Mouse (Mus musculus): Measurements from ENCODE around the gene Pycr1. TPM values are rescaled to one million over a fixed set of nuclear protein-coding genes. Genes with fewer than 3 reads are reported as not detected.

The Pycr1 gene
- total and polyA plus RNA-seq, 2 experiments from 2014 or later = 2.1 to 6.3 TPM

DNA sequence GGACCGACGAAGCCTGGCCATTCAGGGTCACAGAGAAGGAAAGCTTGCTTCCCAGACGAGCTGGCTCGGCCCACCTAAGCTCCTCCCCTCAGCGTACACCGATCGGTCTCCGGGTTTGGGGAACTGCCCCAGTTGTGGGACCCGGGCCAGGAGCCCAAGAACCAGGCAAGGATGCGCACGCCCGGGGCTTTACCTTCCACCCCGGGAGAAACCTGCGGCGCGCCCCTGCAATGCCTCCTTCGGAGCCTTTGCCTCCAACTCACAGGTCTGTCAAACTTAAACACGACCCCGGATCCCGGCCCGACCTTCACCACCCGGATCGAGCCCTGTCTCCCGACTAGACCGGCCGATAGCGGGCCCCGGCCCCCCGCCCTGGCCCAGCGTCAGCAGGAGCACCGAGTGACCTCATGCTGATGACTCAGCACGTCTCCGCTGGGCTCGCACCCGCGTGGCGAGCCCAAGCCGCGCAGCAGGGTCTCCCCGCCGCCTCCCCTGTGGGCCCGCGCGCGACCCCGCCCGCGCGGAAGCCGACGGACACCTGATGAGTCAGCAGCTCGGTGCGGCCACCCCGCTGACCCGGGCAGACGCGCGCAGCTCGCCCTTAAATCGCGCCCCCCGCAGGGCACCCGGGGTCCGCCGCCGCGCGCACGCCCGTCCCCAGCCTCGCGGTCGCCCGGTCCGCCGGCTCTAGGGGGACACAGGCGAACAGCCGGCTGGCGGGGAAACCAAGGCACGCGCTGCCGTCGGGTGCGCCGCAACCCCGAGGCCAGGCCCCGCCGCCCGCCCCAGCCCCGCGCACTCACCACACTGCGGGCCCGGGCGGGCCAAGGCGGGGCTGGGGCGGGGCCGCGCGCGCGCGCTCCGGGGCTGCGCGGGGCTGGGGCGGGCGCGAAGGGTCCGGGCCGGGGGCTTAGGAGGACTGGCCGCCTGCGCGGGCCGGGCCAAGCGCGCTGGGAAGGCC, 10.7 kb downstream of the Pycr1 start:
- Histone ChIP-seq H3K4me2 (ENCODE audit: low read depth, low read length) (peak overlapping the region; percentile 96), H3K4me1 (ENCODE audit: control insufficient read depth, insufficient read depth) (peaks cover 31% of the 10 kb centered on the region), H3K4me3 (ENCODE audit: low read depth, low read length) (peak overlapping the region; percentile 90), H3K9me3 (replicated peaks; ENCODE audit: control insufficient read depth, low read length) (no peaks in the 10 kb centered on the region), H3K27me3 (ENCODE audit: control insufficient read depth, insufficient read depth, low read length) (no peaks in the 10 kb centered on the region), H3K27ac (ENCODE audit: low read depth) (peak overlapping the region; percentile 89), H3K9ac (replicated peaks; ENCODE audit: low read depth, low read length) (peak overlapping the region; percentile 94), H3K36me3 (replicated peaks; ENCODE audit: control insufficient read depth, insufficient read depth, low read length) (peaks cover 10% of the 10 kb centered on the region)
- ATAC-seq (ENCODE audit: insufficient read depth, low read depth) (peak; percentile 70), DNase-seq (ENCODE audit: low spot score) (peak; percentile 58)
- under 1% methylated on average over 86 of the region's 116 CpGs for WGBS
- TF ChIP-seq EP300 (IDR thresholded peaks at IDR 0.05; ENCODE audit: low read depth) (no peak), CTCF (IDR thresholded peaks at IDR 0.05; ENCODE audit: low read depth) (no peak)

DNA sequence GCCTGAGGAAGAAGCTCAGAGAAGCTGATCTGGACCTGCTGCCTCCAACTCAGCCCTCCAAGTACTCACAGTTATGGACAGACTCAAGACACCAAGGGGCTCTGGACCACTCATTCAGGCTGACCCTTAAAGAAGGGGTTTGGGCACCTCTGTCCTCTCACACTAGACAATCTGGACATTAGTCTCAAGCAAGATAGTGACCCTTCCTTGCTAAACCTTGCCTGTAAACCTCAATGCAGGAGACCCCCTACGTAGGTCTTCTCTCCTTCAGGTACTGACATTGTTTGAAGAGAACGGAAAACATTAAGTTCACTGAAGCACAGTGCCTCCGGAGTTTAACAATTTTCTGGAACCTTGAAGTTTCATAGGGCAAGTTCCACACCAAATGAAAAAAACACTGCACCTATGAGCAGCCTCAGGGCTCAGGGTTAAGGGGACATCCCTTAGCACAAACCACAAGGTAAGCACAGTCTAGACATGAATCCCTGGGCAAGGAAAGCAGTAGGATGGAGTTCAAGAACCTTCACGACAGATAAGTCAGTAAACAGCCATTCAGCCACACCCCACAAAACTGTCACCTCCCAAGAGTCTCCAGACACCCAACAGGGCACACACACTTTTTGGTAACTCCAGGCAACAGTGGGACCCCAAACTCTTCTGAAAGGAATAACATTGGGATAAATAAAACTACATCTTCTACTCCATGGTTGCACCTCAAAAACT, 11.7 kb downstream of the Pycr1 start:
- ATAC-seq (ENCODE audit: insufficient read depth, low read depth) (no peak), DNase-seq (ENCODE audit: low spot score) (no peak)
- Histone ChIP-seq H3K9ac (replicated peaks; ENCODE audit: low read depth, low read length) (peak overlapping the region; percentile 94), H3K4me2 (ENCODE audit: low read depth, low read length) (peak overlapping the region; percentile 96), H3K27me3 (ENCODE audit: control insufficient read depth, insufficient read depth, low read length) (no peaks in the 10 kb centered on the region), H3K27ac (ENCODE audit: low read depth) (no peak overlapping the region), H3K9me3 (replicated peaks; ENCODE audit: control insufficient read depth, low read length) (no peaks in the 10 kb centered on the region), H3K4me1 (ENCODE audit: control insufficient read depth, insufficient read depth) (peaks cover 31% of the 10 kb centered on the region), H3K36me3 (replicated peaks; ENCODE audit: control insufficient read depth, insufficient read depth, low read length) (peaks cover 13% of the 10 kb centered on the region), H3K4me3 (ENCODE audit: low read depth, low read length) (peak overlapping the region; percentile 90)
- 66% methylated on average over 4 of the region's 4 CpGs for WGBS
- TF ChIP-seq EP300 (IDR thresholded peaks at IDR 0.05; ENCODE audit: low read depth) = no peak
- no peak for TF ChIP-seq CTCF (IDR thresholded peaks at IDR 0.05; ENCODE audit: low read depth)

GRCm38 (mm10) chr11:120630881-120631725, 12.5 kb downstream of the Pycr1 start:
- DNase-seq (ENCODE audit: low spot score) (no peak), ATAC-seq (ENCODE audit: insufficient read depth, low read depth) (no peak)
- Histone ChIP-seq H3K4me3 (ENCODE audit: low read depth, low read length) (no peak overlapping the region), H3K9ac (replicated peaks; ENCODE audit: low read depth, low read length) (peak overlapping the region; percentile 42; the same call in 1 of the 2 replicates), H3K4me1 (ENCODE audit: control insufficient read depth, insufficient read depth) (peaks cover 31% of the 10 kb centered on the region), H3K4me2 (ENCODE audit: low read depth, low read length) (peak overlapping the region; percentile 96), H3K27ac (ENCODE audit: low read depth) (peak overlapping the region; percentile 63), H3K27me3 (ENCODE audit: control insufficient read depth, insufficient read depth, low read length) (no peaks in the 10 kb centered on the region), H3K9me3 (replicated peaks; ENCODE audit: control insufficient read depth, low read length) (no peaks in the 10 kb centered on the region), H3K36me3 (replicated peaks; ENCODE audit: control insufficient read depth, insufficient read depth, low read length) (peaks cover 13% of the 10 kb centered on the region)
- WGBS = 29% methylated on average over 7 of the region's 7 CpGs
- TF ChIP-seq CTCF (IDR thresholded peaks at IDR 0.05; ENCODE audit: low read depth) (no peak), EP300 (IDR thresholded peaks at IDR 0.05; ENCODE audit: low read depth) (no peak)

DNA sequence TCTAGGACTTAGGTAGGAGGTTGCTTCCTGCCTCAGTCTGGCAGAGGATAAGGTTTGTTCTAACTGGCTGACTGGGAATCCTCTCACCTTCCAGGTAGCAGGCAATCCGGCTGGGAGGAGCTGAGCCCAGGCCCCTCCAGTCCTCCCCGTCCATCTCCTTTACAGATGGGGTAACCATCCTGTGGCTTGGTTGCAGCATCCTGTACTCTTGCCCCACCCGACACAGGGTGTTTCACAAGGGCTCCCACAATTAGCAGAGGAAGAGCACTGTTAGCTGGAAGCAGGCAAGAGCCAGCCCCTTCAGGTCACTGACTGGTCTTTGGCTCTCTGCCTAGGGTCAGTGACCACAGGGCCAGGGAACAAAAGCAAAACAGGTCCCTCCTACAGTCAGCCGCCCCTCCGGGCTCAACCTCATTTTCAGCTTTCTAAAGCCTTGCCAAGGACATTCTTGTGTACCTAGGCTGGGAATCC, 13.1 kb downstream of the Pycr1 start:
- TF ChIP-seq EP300 (IDR thresholded peaks at IDR 0.05; ENCODE audit: low read depth) (no peak), CTCF (IDR thresholded peaks at IDR 0.05; ENCODE audit: low read depth) (no peak)
- ATAC-seq (ENCODE audit: insufficient read depth, low read depth) = no peak
- Histone ChIP-seq H3K4me2 (ENCODE audit: low read depth, low read length) (peak overlapping the region; percentile 96), H3K27ac (ENCODE audit: low read depth) (peak overlapping the region; percentile 63), H3K27me3 (ENCODE audit: control insufficient read depth, insufficient read depth, low read length) (no peaks in the 10 kb centered on the region), H3K4me3 (ENCODE audit: low read depth, low read length) (peak overlapping the region; percentile 15; the same call in 1 of the 2 replicates), H3K4me1 (ENCODE audit: control insufficient read depth, insufficient read depth) (peaks cover 31% of the 10 kb centered on the region), H3K36me3 (replicated peaks; ENCODE audit: control insufficient read depth, insufficient read depth, low read length) (peaks cover 13% of the 10 kb centered on the region), H3K9me3 (replicated peaks; ENCODE audit: control insufficient read depth, low read length) (no peaks in the 10 kb centered on the region), H3K9ac (replicated peaks; ENCODE audit: low read depth, low read length) (peak overlapping the region; percentile 42)
- DNase-seq (ENCODE audit: low spot score) = no peak
- 34% methylated on average over 5 of the region's 5 CpGs for WGBS

DNA sequence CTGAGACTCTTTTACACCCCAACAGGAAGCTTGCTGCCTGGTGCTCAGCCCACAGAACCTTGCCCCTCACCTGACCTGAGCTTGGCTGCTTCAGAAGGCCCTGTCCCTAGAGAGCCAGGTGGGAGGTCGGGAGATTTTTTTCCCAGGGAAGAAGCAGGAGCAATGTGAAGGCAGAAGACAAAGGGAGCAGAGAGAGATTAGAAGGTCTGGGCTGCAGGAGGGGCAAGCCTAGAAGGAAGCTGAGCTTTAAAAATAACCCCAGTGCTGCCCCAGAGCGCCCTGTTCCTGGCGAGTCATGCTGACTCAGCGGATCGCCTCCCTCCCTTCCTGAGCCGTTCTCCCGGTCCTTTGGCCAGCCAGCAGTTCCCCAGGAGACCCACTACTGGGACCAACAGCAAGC, 13.7 kb downstream of the Pycr1 start:
- no peaks in the 10 kb centered on the region for H3K9me3 ChIP-seq (replicated peaks; ENCODE audit: control insufficient read depth, low read length)
- TF ChIP-seq CTCF (IDR thresholded peaks at IDR 0.05; ENCODE audit: low read depth) (no peak), EP300 (IDR thresholded peaks at IDR 0.05; ENCODE audit: low read depth) (no peak)
- H3K9ac ChIP-seq (replicated peaks; ENCODE audit: low read depth, low read length) = no peak overlapping the region
- H3K4me1 ChIP-seq (ENCODE audit: control insufficient read depth, insufficient read depth) = peaks cover 31% of the 10 kb centered on the region
- peak; percentile 52 for DNase-seq (ENCODE audit: low spot score)
- WGBS = 6% methylated on average over 7 of the region's 7 CpGs
- H3K4me2 ChIP-seq (ENCODE audit: low read depth, low read length) = peak overlapping the region; percentile 96
- ATAC-seq (ENCODE audit: insufficient read depth, low read depth) = no peak
- H3K27ac ChIP-seq (ENCODE audit: low read depth) = peak overlapping the region; percentile 63
- H3K27me3 ChIP-seq (ENCODE audit: control insufficient read depth, insufficient read depth, low read length) = no peaks in the 10 kb centered on the region
- peak overlapping the region; percentile 15; the same call in 1 of the 2 replicates for H3K4me3 ChIP-seq (ENCODE audit: low read depth, low read length)
- peaks cover 13% of the 10 kb centered on the region for H3K36me3 ChIP-seq (replicated peaks; ENCODE audit: control insufficient read depth, insufficient read depth, low read length)

Data from heart, postnatal 0 days (tissue).